Mouse (Mus musculus) brain, embryonic 14.5 days (tissue): Measurements from ENCODE around the gene Gli1.

Experiments
- CTCF ChIP-seq: fragments of 200-500 bp; IDR thresholded peaks from 2 replicates; pipeline ENCODE4 v1.5.1; 2012; ENCODE audit warnings: inconsistent platforms, mild to moderate bottlenecking, moderate library complexity, borderline replicate concordance; ENCODE audit not compliant: insufficient read depth, insufficient read length; ENCODE audit errors: extremely low read depth
- POLR2A ChIP-seq: fragments of 200-500 bp; IDR thresholded peaks from 2 replicates; pipeline ENCODE4 v1.6.1; 2012; ENCODE audit warnings: mild to moderate bottlenecking, inconsistent platforms, borderline replicate concordance; ENCODE audit not compliant: poor library complexity, insufficient read depth, insufficient read length, severe bottlenecking; ENCODE audit errors: extremely low read depth

DNA sequence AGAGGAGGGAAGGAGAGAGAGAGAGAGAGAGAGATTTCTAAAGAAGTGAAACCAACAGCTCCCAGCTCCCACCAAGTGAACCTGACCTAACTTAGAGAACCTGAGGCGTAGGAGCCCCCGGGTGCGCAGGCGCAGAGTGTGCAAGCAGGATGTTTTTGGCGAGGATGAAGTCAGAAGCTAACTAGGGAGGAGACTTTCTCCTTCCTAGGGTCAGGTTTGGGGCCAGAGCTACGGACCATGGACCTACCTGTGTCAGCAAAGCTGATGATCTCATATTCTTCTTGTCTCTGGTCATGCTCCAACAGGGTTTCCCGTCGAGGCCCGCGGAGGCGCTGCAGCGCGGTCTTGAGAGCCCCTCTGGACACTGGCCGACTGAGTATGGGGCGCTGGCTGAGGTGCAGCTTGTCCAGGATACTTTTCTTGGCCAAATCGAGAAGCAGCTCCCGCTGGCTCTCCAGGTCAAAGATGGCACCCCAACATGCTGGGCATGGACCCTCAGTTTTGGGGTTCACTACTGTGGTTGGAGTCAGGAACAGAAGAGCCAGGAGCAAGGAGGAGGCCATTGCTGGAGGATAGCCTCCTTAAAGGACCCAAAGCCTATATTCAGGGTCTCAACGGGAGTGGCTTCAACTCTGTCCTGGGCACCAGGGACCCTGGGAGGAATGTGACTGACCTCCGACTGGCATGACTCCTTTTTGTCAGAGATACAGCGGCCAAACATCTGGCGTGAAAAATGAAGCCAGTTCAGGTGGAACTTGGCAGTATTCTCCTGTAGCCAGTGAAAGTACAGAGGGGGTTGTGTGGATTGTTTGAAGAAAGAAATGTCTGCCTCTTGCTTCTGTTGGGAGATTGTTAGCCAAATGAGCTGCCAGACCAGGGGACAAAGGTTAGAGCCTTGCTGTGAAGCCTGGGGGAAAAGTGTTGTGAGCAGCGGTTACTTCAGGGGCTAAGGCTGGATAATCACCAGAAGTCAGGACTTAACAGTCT lies 28.4 kb upstream of the Gli1 start, which contains the start of gene Inhbc:
- TF ChIP-seq CTCF = no peak
- TF ChIP-seq POLR2A = no peak
